Mouse (Mus musculus) embryonic facial prominence, embryonic 10.5 days (tissue): ENCODE data around the gene Antxr1. TPM values are rescaled to one million over a fixed set of nuclear protein-coding genes. Genes with fewer than 3 reads are reported as not detected.

Experiments used
- DNase-seq: peaks from one replicate; pipeline ENCODE4 v3.0.0-alpha.2; 2017; ENCODE audit warnings: low spot score
- H3K27ac ChIP-seq: fragments of 300-500 bp; sonication (generic); replicated peaks from 2 replicates; pipeline ENCODE4 v1.5.1; 2016; ENCODE audit warnings: mild to moderate bottlenecking
- H3K27me3 ChIP-seq: fragments of 300-500 bp; sonication (generic); replicated peaks from 2 replicates; pipeline ENCODE4 v1.6.1; 2016; ENCODE audit warnings: low read depth, mild to moderate bottlenecking; ENCODE audit not compliant: poor library complexity, severe bottlenecking
- H3K36me3 ChIP-seq: fragments of 300-500 bp; sonication (generic); replicated peaks from 2 replicates; pipeline ENCODE4 v1.6.1; 2016; ENCODE audit warnings: mild to moderate bottlenecking, moderate library complexity
- H3K4me1 ChIP-seq: fragments of 300-500 bp; sonication (generic); 2 replicates; pipeline ENCODE4 v1.6.1; 2016
- H3K4me3 ChIP-seq: fragments of 300-500 bp; sonication (generic); 2 replicates; pipeline ENCODE4 v1.5.1; 2016; ENCODE audit warnings: mild to moderate bottlenecking, moderate library complexity
- H3K9me3 ChIP-seq: fragments of 300-500 bp; sonication (generic); 2 replicates; pipeline ENCODE4 v1.6.1; 2016; ENCODE audit warnings: mild to moderate bottlenecking
- WGBS: fragments of 180-500 bp; shearing (Covaris S2); methylation state at CpG from one replicate; pipeline ENCODE4 v1.1.7; 2016; 5-methylcytosine and 5-hydroxymethylcytosine counted together
- polyA plus RNA-seq: library from polyadenylated mRNA; unstranded; fragments of >200 nt; fragmentation: Nextera tagmentation; extraction: Ambion mirVana; gene quantifications from 2 replicates; pipeline ENCODE4 v1.2.1, GENCODE M21; 2016

Antxr1 gene
- polyA plus RNA-seq, 1 experiment from 2014 or later, result 6.2 TPM

DNA sequence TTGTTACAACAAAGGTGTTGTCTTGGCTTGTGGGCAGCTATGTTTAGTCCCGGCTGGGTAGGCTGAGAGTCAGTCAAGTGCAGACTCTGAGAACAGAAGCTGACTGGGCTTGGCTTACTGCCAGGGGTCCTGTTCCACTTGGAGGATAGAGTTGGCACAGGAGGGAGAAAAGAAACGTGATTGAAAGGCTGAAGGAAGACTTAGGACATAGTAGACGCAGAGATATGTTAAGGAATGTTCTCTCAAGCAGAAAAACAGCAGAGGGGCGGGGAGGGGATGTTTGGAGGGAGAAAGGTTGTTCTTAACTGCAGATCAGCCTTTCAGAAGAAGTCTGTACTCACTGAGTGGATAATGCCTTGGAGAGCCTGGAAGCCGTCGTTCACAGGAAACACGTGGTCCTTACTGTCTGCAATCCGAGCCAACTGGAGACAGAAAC is 53.3 kb downstream of the Antxr1 start:
- Histone ChIP-seq H3K9me3 (no peaks in the 10 kb centered on the region), H3K4me1 (peaks cover 13% of the 10 kb centered on the region), H3K4me3 (no peak overlapping the region), H3K36me3 (peaks cover 58% of the 10 kb centered on the region), H3K27me3 (no peaks in the 10 kb centered on the region), H3K27ac (no peak overlapping the region)
- 71% methylated on average over 8 of the region's 8 CpGs for WGBS
- no peak for DNase-seq

DNA sequence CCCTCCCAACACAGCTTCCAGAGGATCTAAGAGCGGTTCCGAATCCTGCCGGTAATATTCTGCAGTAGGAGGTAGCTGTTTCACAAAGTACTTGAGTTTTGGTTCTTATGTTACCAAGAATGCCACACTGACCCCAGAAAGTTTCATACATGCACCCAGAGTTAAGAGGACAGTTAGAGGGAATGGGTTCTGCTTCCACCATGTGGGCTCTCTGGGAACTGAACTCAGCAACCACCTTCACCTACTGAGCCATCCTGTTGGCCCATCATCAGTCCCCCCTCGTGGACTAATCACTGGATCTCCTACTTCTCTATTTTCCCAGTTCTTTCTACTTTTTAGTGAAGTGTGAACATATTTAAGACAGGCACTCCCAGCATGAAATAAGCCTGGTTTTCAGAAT is 53.9 kb downstream of the Antxr1 start:
- Histone ChIP-seq H3K36me3 (peaks cover 52% of the 10 kb centered on the region), H3K4me3 (no peak overlapping the region), H3K4me1 (peaks cover 18% of the 10 kb centered on the region), H3K9me3 (no peaks in the 10 kb centered on the region), H3K27me3 (no peaks in the 10 kb centered on the region), H3K27ac (no peak overlapping the region)
- no peak for DNase-seq
- 90% methylated on average over 4 of the region's 4 CpGs for whole genome bisulfite sequencing

DNA sequence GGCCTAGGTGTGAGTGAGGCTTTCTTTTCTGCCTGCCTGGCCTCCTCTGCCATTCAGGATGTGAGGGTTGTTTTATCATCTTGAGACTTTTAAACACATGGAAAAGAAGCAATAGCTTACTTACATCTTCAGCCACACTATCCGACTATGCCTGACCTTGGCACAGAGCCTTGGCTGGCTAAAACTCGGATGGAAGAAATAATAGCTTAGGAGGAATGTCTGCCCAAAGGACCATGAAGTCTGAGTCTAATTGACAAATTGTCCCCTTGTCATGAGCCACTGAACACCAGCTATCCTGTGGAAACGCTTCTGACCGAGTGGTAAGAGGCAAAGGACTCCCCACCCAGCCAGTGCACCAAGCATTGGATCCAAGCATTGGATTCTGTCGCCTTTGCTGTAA is 57.5 kb downstream of the Antxr1 start:
- WGBS, result 76% methylated on average over 5 of the region's 5 CpGs
- Histone ChIP-seq H3K27ac (no peak overlapping the region), H3K27me3 (no peaks in the 10 kb centered on the region)

DNA sequence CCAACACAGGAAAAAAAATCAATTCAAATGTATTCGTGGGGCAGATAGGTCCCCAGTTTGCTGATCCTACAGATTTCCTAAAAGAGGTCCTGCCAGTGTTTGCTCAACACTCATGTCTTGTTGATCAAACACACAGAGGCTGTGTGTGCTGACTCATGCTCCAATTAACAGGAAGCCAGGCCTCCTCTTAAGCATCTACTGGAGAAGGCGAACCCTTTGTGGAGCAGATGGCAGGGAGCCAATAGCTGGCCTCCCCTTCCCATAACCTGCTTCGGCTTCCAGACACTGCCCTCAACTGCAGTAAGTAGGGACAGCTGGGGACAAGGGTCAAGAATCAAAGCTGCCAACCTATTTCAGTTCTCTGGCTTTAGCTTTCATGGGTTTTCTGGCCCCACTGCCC is 58.1 kb downstream of the Antxr1 start:
- no peak for DNase-seq
- Histone ChIP-seq H3K4me1 (peaks cover 27% of the 10 kb centered on the region), H3K4me3 (no peak overlapping the region), H3K27me3 (no peaks in the 10 kb centered on the region), H3K36me3 (peaks cover 43% of the 10 kb centered on the region), H3K27ac (peak overlapping the region; percentile 48; the same call in 1 of the 2 replicates), H3K9me3 (peaks cover 9% of the 10 kb centered on the region; the same call in 1 of the 2 replicates)
- 49% methylated on average over 3 of the region's 3 CpGs for WGBS

More for the DNA sequence above, 57.5 kb downstream of the Antxr1 start:
- H3K9me3 ChIP-seq, result peaks cover 9% of the 10 kb centered on the region; the same call in 1 of the 2 replicates
- peaks cover 24% of the 10 kb centered on the region for H3K4me1 ChIP-seq
- DNase-seq, result no peak
- no peak overlapping the region for H3K4me3 ChIP-seq
- peaks cover 49% of the 10 kb centered on the region for H3K36me3 ChIP-seq

DNA sequence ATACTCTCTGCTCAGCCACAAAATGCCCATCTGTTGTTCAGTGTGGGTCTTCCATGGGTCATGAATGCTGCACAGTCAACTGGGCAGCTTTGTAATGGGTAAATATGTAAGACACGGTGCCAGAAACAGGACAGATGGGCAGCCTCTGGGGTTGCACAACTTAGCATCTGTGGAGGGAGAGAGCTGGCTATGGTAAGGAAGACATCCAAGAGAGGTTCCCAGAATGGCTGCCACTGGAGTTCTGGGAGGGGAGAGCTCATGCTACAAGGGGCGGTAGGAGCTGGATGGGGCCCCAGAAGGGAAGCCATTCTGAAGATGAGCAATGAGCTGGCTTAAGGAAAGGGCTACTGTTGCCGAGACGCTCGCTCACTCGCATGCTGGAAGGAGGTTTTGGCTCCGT is 58.7 kb downstream of the Antxr1 start:
- no peak for DNase-seq
- no peaks in the 10 kb centered on the region for H3K27me3 ChIP-seq
- no peak overlapping the region for H3K4me3 ChIP-seq
- H3K4me1 ChIP-seq, result peaks cover 30% of the 10 kb centered on the region
- peaks cover 37% of the 10 kb centered on the region for H3K36me3 ChIP-seq
- H3K9me3 ChIP-seq, result peaks cover 9% of the 10 kb centered on the region; the same call in 1 of the 2 replicates
- H3K27ac ChIP-seq, result peak overlapping the region; percentile 48; the same call in 1 of the 2 replicates
- 87% methylated on average over 7 of the region's 7 CpGs for WGBS

DNA sequence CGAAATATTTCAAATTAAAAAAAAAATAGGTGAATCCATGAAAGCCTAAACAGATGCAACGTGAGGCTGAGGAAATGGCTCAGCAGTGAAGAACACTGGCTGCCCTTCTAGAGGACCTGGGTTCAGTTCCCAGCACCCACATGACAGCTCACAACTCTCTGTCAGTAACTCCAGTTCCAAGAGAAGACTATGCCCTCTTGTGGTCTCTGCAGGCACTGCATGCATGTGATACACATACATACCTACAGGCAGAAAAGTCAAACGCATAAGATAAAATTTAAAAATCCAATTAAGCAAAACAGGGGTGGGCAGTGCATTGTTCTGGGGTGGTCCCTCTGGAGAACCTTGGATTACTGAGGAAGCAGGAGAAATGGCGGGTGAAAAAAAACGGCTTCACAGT is 60.8 kb downstream of the Antxr1 start:
- H3K27me3 ChIP-seq, result no peaks in the 10 kb centered on the region
- no peak overlapping the region for H3K27ac ChIP-seq
- H3K4me3 ChIP-seq, result no peak overlapping the region
- H3K9me3 ChIP-seq, result peaks cover 9% of the 10 kb centered on the region; the same call in 1 of the 2 replicates
- peaks cover 51% of the 10 kb centered on the region for H3K4me1 ChIP-seq
- DNase-seq, result no peak
- peaks cover 31% of the 10 kb centered on the region for H3K36me3 ChIP-seq
- WGBS, result 93% methylated on average over 5 of the region's 5 CpGs

DNA sequence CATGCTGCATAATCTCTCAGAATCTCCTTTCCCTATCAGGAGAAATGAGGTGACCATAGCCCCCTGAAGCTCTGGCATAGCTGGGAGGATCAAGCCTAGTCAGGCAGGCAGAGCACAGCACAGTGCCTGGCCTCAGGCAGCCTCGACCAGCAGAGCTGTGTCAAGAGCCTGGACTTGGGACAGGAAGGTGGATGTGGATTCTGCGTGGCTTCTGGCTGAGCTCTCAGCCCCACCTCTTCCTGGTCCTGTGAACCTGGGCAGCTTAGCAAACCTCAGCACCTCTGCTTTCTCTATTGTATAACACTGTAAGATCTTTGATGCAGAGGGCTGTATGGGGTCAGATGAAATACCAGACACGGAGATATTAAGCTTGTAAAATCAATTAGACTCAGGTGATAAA is 61.8 kb downstream of the Antxr1 start:
- Histone ChIP-seq H3K36me3 (peaks cover 35% of the 10 kb centered on the region), H3K4me3 (no peak overlapping the region), H3K27me3 (no peaks in the 10 kb centered on the region), H3K27ac (no peak overlapping the region), H3K9me3 (peaks cover 9% of the 10 kb centered on the region; the same call in 1 of the 2 replicates), H3K4me1 (peaks cover 54% of the 10 kb centered on the region)
- WGBS, result 81% methylated on average over 3 of the region's 3 CpGs
- DNase-seq, result no peak

DNA sequence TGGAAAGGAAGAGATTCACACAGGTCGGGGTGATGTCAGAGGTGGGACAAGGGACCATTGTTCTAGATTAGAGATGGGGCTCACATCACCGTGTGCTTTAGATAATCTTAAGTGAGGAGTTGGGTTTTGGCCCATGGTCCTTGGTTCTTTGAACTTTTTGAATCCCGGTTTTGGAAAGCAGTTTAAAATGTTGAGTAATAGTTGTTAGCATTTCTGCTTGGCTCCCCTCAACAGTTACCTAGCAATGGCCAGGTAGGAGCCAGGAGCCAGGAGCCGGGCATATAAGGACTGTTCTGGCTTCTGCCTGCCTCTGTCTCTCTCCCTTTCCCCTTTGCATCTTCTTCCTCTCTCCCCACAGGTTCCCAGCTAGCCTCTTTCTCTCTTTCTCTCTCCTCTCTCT is 62.5 kb downstream of the Antxr1 start:
- H3K27ac ChIP-seq, result no peak overlapping the region
- no peak for DNase-seq
- H3K27me3 ChIP-seq, result no peaks in the 10 kb centered on the region
- 78% methylated on average over 4 of the region's 4 CpGs for WGBS
- peaks cover 9% of the 10 kb centered on the region; the same call in 1 of the 2 replicates for H3K9me3 ChIP-seq
- peaks cover 38% of the 10 kb centered on the region for H3K36me3 ChIP-seq
- no peak overlapping the region for H3K4me3 ChIP-seq
- H3K4me1 ChIP-seq, result peaks cover 54% of the 10 kb centered on the region

DNA sequence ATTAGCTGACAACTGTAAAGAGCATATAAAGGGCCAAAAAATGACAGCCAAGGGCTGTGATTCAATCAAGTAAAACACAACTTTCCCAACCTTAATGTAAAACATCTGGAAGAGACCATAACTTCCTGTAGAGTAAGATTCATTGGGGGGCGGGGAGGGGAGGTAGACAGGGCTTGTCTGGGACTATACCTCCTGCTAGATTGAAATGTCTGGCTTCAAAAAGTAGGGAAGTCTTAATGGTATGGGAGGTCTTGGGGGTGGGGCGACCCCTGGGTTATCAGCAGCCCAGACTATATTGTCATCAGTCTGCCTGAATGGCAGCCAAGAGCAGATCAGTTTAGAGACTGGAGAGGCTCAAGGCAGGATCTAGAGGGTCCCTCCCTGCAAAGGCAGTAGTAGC is 63.4 kb downstream of the Antxr1 start:
- Histone ChIP-seq H3K27ac (peak overlapping the region; percentile 70), H3K4me3 (no peak overlapping the region), H3K36me3 (peaks cover 42% of the 10 kb centered on the region), H3K9me3 (peaks cover 9% of the 10 kb centered on the region; the same call in 1 of the 2 replicates), H3K27me3 (no peaks in the 10 kb centered on the region), H3K4me1 (peaks cover 46% of the 10 kb centered on the region)
- DNase-seq, result peak; percentile 40
- WGBS, result 65% methylated on average over 2 of the region's 2 CpGs

DNA sequence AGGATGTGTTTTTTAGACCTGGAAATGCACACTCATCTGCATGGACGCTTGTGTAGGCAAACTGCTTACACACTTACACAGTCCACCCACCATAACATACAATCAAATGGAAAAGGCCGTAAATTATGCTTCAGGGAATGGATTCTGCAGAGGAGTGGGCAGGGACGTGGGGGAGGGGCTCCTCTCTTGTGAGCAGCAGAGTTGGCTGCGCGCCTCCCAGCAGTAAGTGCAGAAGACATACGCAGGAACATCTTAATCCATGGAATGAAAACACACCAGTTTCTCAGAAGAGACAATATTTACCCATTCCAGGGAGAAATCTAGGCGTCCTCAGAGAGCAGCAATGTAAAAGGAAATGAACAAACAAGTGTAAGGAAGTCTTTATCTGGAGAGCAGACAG is 65.2 kb downstream of the Antxr1 start:
- Histone ChIP-seq H3K4me3 (no peak overlapping the region), H3K27ac (peak overlapping the region; percentile 14; the same call in 1 of the 2 replicates), H3K27me3 (no peaks in the 10 kb centered on the region), H3K9me3 (peaks cover 9% of the 10 kb centered on the region; the same call in 1 of the 2 replicates), H3K36me3 (peaks cover 38% of the 10 kb centered on the region), H3K4me1 (peaks cover 40% of the 10 kb centered on the region)
- 44% methylated on average over 7 of the region's 7 CpGs for WGBS
- DNase-seq, result peak; percentile 38

DNA sequence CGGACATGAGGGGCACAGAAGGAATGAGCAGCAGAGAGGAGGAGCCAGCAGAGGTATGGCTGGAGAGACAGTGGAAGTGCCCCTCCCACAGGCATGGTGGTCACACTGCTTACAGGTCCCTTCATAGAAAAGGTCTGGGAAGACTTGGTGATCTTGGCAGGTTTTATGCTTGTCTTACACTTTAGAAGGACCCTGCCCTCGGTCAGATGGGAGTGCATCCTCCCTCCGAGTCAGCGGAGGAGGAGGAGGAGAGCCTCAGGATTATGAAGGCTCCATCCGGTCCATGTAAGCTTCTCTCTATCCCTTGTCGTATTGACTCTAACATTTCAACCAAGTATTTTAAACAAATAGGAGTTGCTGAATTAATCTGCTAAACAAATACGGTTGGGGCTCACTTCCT is 65.7 kb downstream of the Antxr1 start:
- 70% methylated on average over 7 of the region's 7 CpGs for WGBS
- Histone ChIP-seq H3K9me3 (peaks cover 8% of the 10 kb centered on the region; the same call in 1 of the 2 replicates), H3K4me3 (no peak overlapping the region), H3K27ac (0 out of 2 replicates have a peak overlapping the region, but pooled peaks have one; percentile 20), H3K36me3 (peaks cover 33% of the 10 kb centered on the region), H3K27me3 (no peaks in the 10 kb centered on the region), H3K4me1 (peaks cover 40% of the 10 kb centered on the region)
- no peak for DNase-seq

DNA sequence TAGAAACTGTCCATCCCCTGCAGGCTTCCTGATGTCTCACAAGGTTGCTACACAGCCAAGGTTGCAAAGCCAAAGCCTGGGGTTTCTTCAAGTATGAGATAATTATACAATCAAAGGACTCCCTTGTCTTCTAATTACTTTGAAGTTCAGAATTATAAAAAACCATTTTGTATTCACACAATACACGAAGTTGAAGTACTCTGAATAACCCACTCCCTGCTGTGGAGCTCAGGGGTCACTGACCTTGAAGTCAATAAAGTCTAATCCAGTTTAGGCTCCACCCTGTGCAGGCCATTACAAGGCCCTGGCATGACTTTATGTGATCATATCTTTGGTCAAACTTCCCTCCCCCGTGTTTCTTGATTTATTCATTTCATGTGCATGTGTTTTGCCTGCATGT is 73.0 kb downstream of the Antxr1 start:
- Histone ChIP-seq H3K4me1 (0 out of 2 replicates have a peak, but pooled peaks cover 3% of the 10 kb centered on the region), H3K36me3 (peaks cover 13% of the 10 kb centered on the region; the same call in 1 of the 2 replicates), H3K27ac (no peak overlapping the region), H3K4me3 (no peak overlapping the region), H3K27me3 (no peaks in the 10 kb centered on the region), H3K9me3 (no peaks in the 10 kb centered on the region)
- DNase-seq, result no peak
- WGBS, result 47% methylated on average over 2 of the region's 2 CpGs

DNA sequence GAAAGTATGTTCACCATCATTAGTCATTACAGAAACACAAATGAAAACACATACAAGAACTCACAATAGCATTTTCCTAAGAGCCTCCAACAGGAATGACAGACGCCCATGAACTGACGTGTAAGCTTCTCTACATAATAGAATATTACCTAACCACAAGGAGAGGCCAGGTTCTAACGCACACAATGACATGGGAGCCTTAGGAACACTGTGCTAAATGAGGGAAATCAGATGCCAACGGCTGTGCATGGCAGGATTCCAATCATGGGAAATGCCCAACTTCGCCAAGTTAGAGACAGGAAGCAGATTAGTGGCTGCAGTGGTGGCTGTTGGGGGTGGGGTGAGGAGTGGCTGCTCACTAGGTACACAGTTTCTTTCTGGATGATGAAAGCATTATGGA is 76.6 kb downstream of the Antxr1 start:
- peaks cover 14% of the 10 kb centered on the region for H3K36me3 ChIP-seq
- H3K9me3 ChIP-seq, result no peaks in the 10 kb centered on the region
- H3K4me1 ChIP-seq, result peaks cover 12% of the 10 kb centered on the region
- 76% methylated on average over 5 of the region's 5 CpGs for WGBS
- H3K27me3 ChIP-seq, result no peaks in the 10 kb centered on the region
- H3K27ac ChIP-seq, result no peak overlapping the region
- DNase-seq, result no peak
- no peak overlapping the region for H3K4me3 ChIP-seq
